Mouse (Mus musculus) midbrain, postnatal 0 days (tissue): ENCODE measurements around the gene Eif4a1. TPM values are rescaled to one million over a fixed set of nuclear protein-coding genes. Genes with fewer than 3 reads are reported as not detected.
A peak's percentile ranks its signal among the peaks of the same experiment; 100 is the strongest.

ENCODE experiments used
- ATAC-seq: fragments of 200-750 bp; cut with Nextera tagmentation; 2 replicates; pipeline ENCODE4 v1.8.0; 2017; ENCODE audit warnings: moderate number of reproducible peaks, mild to moderate bottlenecking, moderate TSS enrichment, moderate library complexity; ENCODE audit not compliant: low FRiP score
- DNase-seq: peaks from one replicate; pipeline ENCODE4 v3.0.0-alpha.2; 2015; ENCODE audit warnings: low spot score
- H3K27ac ChIP-seq: fragments of 300-500 bp; sonication (generic); 2 replicates; pipeline ENCODE4 v1.5.1; 2014; ENCODE audit warnings: low read depth, mild to moderate bottlenecking, low read length, mixed read lengths
- H3K27me3 ChIP-seq: fragments of 300-500 bp; sonication (generic); 2 replicates; pipeline ENCODE4 v1.6.1; 2014; ENCODE audit warnings: low read length, control low read depth, mixed read lengths; ENCODE audit not compliant: insufficient read depth
- H3K36me3 ChIP-seq: fragments of 300-500 bp; sonication (generic); 2 replicates; pipeline ENCODE4 v1.6.1; 2014; ENCODE audit warnings: low read length, control low read depth, mixed read lengths; ENCODE audit not compliant: insufficient read depth
- H3K4me1 ChIP-seq: fragments of 300-500 bp; sonication (generic); 2 replicates; pipeline ENCODE4 v1.6.1; 2014; ENCODE audit warnings: mild to moderate bottlenecking, control low read depth, antibody characterized with exemption, low read length, mixed read lengths; ENCODE audit not compliant: insufficient read depth
- H3K4me2 ChIP-seq: fragments of 300-500 bp; sonication (generic); 2 replicates; pipeline ENCODE4 v1.6.1; 2014; ENCODE audit warnings: low read depth, mild to moderate bottlenecking, low read length, mixed read lengths; ENCODE audit not compliant: poor library complexity, severe bottlenecking
- H3K4me3 ChIP-seq: fragments of 300-500 bp; sonication (generic); 2 replicates; pipeline ENCODE4 v1.5.1; 2014; ENCODE audit warnings: low read depth, mild to moderate bottlenecking, low read length, moderate library complexity
- H3K9ac ChIP-seq: fragments of 300-500 bp; sonication (generic); replicated peaks from 2 replicates; pipeline ENCODE4 v1.6.1; 2014; ENCODE audit warnings: mild to moderate bottlenecking, low read length, moderate library complexity, mixed read lengths; ENCODE audit not compliant: poor library complexity, severe bottlenecking
- H3K9me3 ChIP-seq: fragments of 300-500 bp; sonication (generic); 2 replicates; pipeline ENCODE4 v1.6.1; 2016; ENCODE audit warnings: low read length, control low read depth
- CTCF ChIP-seq: IDR thresholded peaks from 2 replicates; pipeline ENCODE4 v1.5.1; 2016; ENCODE audit warnings: antibody characterized with exemption, mild to moderate bottlenecking
- WGBS: fragments of 180-500 bp; shearing (Covaris S2); extraction: QIAGEN DNeasy Blood & Tissue Kit; methylation state at CpG from one replicate; pipeline ENCODE4 v1.1.7; 2014; 5-methylcytosine and 5-hydroxymethylcytosine counted together
- polyA plus RNA-seq: library from polyadenylated mRNA; unstranded; fragments of >200 nt; fragmentation: Nextera tagmentation; extraction: Ambion mirVana; gene quantifications from 2 replicates; pipeline ENCODE4 v1.2.1, GENCODE M21; 2015
- total RNA-seq: library from RNA; depleted of rRNA; stranded (reverse); fragments of >200 nt; gene quantifications from 2 replicates; pipeline ENCODE4 v1.2.3, GENCODE M21; 2014

Gene Eif4a1
- total and polyA plus RNA-seq, 2 experiments from 2014 or later: 502 to 793 TPM

DNA sequence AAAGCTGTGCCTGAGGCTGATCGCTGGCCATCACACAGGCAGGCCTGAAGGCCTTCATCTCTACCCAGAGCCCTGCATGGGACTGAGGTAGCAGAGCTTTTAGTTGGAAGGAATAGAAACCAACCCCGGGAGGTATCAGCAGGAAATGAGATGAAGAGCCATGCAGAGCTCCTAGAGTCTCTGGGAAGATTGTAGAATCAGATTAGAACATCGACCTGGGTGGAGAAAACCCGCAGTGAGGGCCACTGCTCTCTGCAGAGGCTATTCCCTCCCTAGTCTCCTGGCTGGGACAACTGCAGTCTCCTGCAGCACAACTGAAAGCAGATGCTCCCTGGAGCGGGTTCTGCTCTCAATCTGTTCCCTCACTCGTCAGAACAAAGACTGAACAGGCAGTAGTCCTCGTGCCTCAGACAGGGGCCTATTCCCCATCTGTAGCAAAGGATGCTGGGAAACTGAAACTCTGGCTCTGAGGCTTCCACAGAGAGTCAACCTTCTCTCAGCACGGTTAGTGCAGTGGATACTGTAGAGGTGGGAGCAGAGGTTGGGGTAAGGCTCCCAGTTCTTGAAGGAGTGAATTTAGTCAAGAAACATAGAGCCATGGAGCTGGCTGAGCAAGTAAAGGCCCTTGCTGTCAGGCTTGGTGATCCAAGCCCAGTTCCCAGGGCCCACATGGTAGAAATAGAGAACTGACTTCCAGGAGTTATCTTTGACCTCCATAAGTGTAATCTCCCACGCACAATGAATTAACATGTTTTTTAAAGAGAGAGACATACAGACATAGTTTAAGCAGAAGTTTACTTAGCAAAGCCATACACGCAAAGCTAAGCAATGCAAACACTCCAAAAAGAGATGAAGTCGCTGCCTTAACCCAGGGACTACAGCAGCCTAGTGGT, 37.6 kb upstream of the Eif4a1 start:
- H3K27me3 ChIP-seq: no peaks in the 10 kb centered on the region
- no peaks in the 10 kb centered on the region for H3K9me3 ChIP-seq
- 58% methylated on average over 11 of the region's 11 CpGs for WGBS
- DNase-seq (peak; percentile 11), ATAC-seq (no peak)
- TF ChIP-seq CTCF: no peak
- H3K9ac ChIP-seq: no peak overlapping the region
- H3K27ac ChIP-seq: no peak overlapping the region
- no peak overlapping the region for H3K4me3 ChIP-seq
- no peaks in the 10 kb centered on the region for H3K36me3 ChIP-seq
- 0 out of 2 replicates have a peak, but pooled peaks cover 2% of the 10 kb centered on the region for H3K4me1 ChIP-seq
- H3K4me2 ChIP-seq: no peak overlapping the region

DNA sequence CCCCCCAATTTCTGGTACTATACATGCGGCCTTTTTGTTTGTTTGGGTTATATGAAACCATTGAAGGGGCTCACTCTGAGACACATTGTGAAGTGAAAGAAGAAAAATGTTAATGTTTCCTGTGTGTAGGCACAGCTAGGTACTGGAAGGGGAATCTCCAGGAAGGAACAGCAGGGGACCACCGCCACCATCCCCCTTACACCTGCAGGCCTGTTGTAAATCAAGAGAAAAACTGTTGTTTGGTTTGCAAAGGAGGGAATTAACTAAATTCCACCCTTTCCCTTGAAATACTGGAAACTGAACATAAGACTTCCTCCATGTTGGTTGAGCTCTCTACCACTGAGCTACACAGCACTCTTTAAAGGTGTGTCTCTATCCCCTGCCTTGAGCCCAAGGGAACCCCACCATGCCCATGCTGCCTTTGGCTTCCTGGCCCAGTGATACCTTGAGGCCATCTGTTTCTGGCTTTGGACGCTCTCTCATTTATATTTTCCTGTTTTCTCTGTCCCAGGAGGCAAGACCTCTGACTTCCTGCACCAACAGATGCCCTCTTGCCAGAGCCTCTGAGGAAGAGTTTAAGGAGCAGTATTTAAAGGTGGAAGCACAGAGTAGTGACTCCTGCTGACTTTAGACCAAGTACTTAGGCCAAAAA, 36.5 kb upstream of the Eif4a1 start:
- WGBS: 81% methylated on average over 3 of the region's 3 CpGs

DNA sequence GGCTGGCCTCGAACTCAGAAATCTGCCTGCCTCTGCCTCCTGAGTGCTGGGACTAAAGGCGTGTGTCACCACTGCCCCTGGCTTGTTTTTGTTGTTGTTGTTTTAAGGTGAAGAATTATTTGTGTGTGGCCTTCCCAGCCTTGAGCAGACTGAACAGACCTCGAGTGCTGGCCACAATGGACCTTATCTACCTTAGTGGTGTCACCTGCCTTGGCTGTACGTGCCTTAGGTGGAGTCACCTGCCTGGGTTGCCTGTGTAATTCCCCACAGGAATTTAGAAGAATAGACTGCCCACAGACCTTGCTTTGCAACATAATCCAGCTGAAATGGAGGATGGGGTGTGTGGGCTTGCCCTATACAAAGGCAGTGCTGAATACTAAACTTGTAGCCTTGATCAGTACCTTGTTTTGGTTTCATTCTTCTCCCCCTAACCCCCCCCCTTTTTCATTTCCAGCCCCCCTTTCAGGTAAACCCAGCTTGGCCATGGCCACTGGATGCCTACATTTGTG, 35.7 kb upstream of the Eif4a1 start:
- H3K27me3 ChIP-seq: no peaks in the 10 kb centered on the region
- WGBS: 83% methylated on average over 4 of the region's 4 CpGs
- DNase-seq (no peak), ATAC-seq (no peak)
- H3K27ac ChIP-seq: no peak overlapping the region
- H3K4me2 ChIP-seq: no peak overlapping the region
- H3K4me1 ChIP-seq: 0 out of 2 replicates have a peak, but pooled peaks cover 2% of the 10 kb centered on the region
- H3K9ac ChIP-seq: no peak overlapping the region
- no peaks in the 10 kb centered on the region for H3K9me3 ChIP-seq
- no peak overlapping the region for H3K4me3 ChIP-seq
- no peaks in the 10 kb centered on the region for H3K36me3 ChIP-seq
- no peak for TF ChIP-seq CTCF

More for the DNA sequence above, 36.5 kb upstream of the Eif4a1 start:
- Histone ChIP-seq H3K4me3 (no peak overlapping the region), H3K4me1 (0 out of 2 replicates have a peak, but pooled peaks cover 2% of the 10 kb centered on the region), H3K9ac (no peak overlapping the region), H3K27me3 (no peaks in the 10 kb centered on the region), H3K36me3 (no peaks in the 10 kb centered on the region), H3K4me2 (no peak overlapping the region), H3K9me3 (no peaks in the 10 kb centered on the region), H3K27ac (no peak overlapping the region)
- ATAC-seq: no peak
- DNase-seq: no peak
- no peak for TF ChIP-seq CTCF

DNA sequence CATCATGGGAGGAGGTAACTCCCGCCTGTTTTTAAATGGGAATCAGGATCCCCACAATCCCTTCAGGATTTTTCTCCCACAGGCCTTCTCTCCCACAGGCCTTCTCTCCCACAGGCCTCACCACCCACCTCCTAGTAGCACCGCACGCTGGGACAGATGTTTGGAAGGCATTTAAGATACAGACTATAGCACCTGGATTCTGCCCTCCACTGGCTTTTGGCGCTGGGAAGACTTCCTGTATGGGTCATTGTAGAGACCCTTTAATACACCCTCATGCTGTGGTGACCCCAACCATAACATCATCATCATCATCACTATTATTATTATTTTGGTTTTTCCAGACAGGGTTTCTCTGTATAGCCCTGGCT, 35.2 kb upstream of the Eif4a1 start:
- no peak overlapping the region for H3K27ac ChIP-seq
- H3K4me1 ChIP-seq: 0 out of 2 replicates have a peak, but pooled peaks cover 2% of the 10 kb centered on the region
- ATAC-seq (no peak), DNase-seq (no peak)
- H3K27me3 ChIP-seq: no peaks in the 10 kb centered on the region
- no peak overlapping the region for H3K4me2 ChIP-seq
- no peak overlapping the region for H3K4me3 ChIP-seq
- H3K9ac ChIP-seq: no peak overlapping the region
- TF ChIP-seq CTCF: no peak
- no peaks in the 10 kb centered on the region for H3K36me3 ChIP-seq
- 95% methylated on average over 4 of the region's 4 CpGs for WGBS
- H3K9me3 ChIP-seq: no peaks in the 10 kb centered on the region

DNA sequence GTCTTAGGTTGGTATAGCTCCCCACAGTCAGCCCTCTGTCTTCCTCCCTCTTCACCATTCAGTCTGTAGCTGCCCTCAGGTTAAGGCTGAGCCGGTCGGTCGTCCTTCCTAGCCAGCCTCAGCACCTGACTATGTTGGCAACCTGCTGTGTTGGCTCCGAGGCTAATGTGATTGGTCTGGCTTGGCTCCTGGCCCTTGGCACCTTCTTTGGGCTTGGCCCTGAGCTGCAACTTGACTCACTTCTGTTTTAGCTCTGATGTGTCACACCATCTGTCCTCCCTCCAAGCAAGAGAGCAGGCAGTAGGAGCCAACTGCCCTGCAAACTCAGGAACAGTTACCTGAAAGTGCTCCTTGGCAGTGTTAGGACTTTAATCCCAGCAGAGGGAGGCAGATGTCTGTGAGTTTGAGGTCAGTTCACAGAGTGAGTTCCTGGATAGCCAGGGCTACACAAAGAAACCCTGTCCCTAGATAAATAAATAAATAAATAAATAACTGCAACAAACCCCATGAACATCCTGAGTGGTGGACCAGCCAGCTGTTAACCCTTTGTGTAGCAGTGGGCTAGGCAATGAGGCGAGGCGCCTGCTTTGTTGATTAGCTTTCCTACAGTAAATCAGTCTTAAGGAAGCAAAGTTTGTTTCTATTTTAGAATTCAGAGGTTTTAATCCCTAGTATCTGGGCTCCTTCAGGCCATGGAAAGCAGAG, 34.7 kb upstream of the Eif4a1 start:
- Histone ChIP-seq H3K9me3 (no peaks in the 10 kb centered on the region), H3K4me1 (0 out of 2 replicates have a peak, but pooled peaks cover 2% of the 10 kb centered on the region), H3K9ac (no peak overlapping the region), H3K27me3 (no peaks in the 10 kb centered on the region), H3K4me3 (no peak overlapping the region), H3K4me2 (no peak overlapping the region), H3K27ac (no peak overlapping the region), H3K36me3 (no peaks in the 10 kb centered on the region)
- no peak for TF ChIP-seq CTCF
- ATAC-seq (no peak), DNase-seq (peak; percentile 77)
- WGBS: 50% methylated on average over 6 of the region's 6 CpGs
